Mouse (Mus musculus) hindbrain, postnatal 0 days (tissue): Measurements from ENCODE around the gene Hnrnpd. TPM values are rescaled to one million over a fixed set of nuclear protein-coding genes. Genes with fewer than 3 reads are reported as not detected.

Source experiments
- ATAC-seq: fragments of 200-750 bp; cut with Nextera tagmentation; 2 replicates; pipeline ENCODE4 v1.8.0; 2017; ENCODE audit warnings: mild to moderate bottlenecking, moderate TSS enrichment, moderate library complexity
- DNase-seq: peaks from one replicate; pipeline ENCODE4 v3.0.0-alpha.2; 2015; ENCODE audit warnings: low spot score
- H3K27ac ChIP-seq: fragments of 300-500 bp; sonication (generic); 2 replicates; pipeline ENCODE4 v1.5.1; 2014; ENCODE audit warnings: mild to moderate bottlenecking
- H3K27me3 ChIP-seq: fragments of 300-500 bp; sonication (generic); 2 replicates; pipeline ENCODE4 v1.6.1; 2014; ENCODE audit warnings: low read length, mixed read lengths; ENCODE audit not compliant: insufficient read depth
- H3K36me3 ChIP-seq: fragments of 300-500 bp; sonication (generic); 2 replicates; pipeline ENCODE4 v1.6.1; 2014; ENCODE audit warnings: low read length, mixed read lengths; ENCODE audit not compliant: insufficient read depth
- H3K4me1 ChIP-seq: fragments of 300-500 bp; sonication (generic); 2 replicates; pipeline ENCODE4 v1.6.1; 2014; ENCODE audit warnings: antibody characterized with exemption, low read length, mixed read lengths; ENCODE audit not compliant: insufficient read depth
- H3K4me2 ChIP-seq: fragments of 300-500 bp; sonication (generic); 2 replicates; pipeline ENCODE4 v1.6.1; 2014; ENCODE audit warnings: low read depth, mild to moderate bottlenecking, low read length, moderate library complexity, mixed read lengths
- H3K4me3 ChIP-seq: fragments of 300-500 bp; sonication (generic); 2 replicates; pipeline ENCODE4 v1.5.1; 2014; ENCODE audit warnings: low read length
- H3K9ac ChIP-seq: fragments of 300-500 bp; sonication (generic); replicated peaks from 2 replicates; pipeline ENCODE4 v1.6.1; 2014; ENCODE audit warnings: mild to moderate bottlenecking, low read length, moderate library complexity, mixed read lengths
- H3K9me3 ChIP-seq: fragments of 300-500 bp; sonication (generic); 2 replicates; pipeline ENCODE4 v1.6.1; 2016; ENCODE audit warnings: low read length, mixed read lengths
- CTCF ChIP-seq: IDR thresholded peaks from 2 replicates; pipeline ENCODE4 v1.5.1; 2016; ENCODE audit warnings: antibody characterized with exemption, control low read depth, low read depth
- WGBS: fragments of 180-500 bp; shearing (Covaris S2); extraction: QIAGEN DNeasy Blood & Tissue Kit; methylation state at CpG from one replicate; pipeline ENCODE4 v1.1.7; 2014; 5-methylcytosine and 5-hydroxymethylcytosine counted together
- polyA plus RNA-seq: library from polyadenylated mRNA; unstranded; fragments of >200 nt; fragmentation: Nextera tagmentation; extraction: Ambion mirVana; gene quantifications from 2 replicates; pipeline ENCODE4 v1.2.1, GENCODE M21; 2015
- total RNA-seq: library from RNA; depleted of rRNA; stranded (reverse); fragments of >200 nt; gene quantifications from 2 replicates; pipeline ENCODE4 v1.2.3, GENCODE M21; 2014

Hnrnpd gene
- total and polyA plus RNA-seq, 2 experiments from 2014 or later, result 28.6 to 103 TPM

GRCm38 (mm10) chr5:100006324-100007039 is 27.7 kb upstream of the Hnrnpd start:
- no peak for TF ChIP-seq CTCF
- no peaks in the 10 kb centered on the region for H3K4me1 ChIP-seq
- no peak overlapping the region for H3K9ac ChIP-seq
- WGBS, result 87% methylated on average over 4 of the region's 4 CpGs
- no peak overlapping the region for H3K4me2 ChIP-seq
- H3K27me3 ChIP-seq, result no peaks in the 10 kb centered on the region
- no peak overlapping the region for H3K4me3 ChIP-seq
- no peaks in the 10 kb centered on the region for H3K9me3 ChIP-seq
- no peaks in the 10 kb centered on the region for H3K36me3 ChIP-seq
- H3K27ac ChIP-seq, result no peak overlapping the region
- ATAC-seq (no peak), DNase-seq (no peak)

GRCm38 (mm10) chr5:100005896-100006295 is 27.2 kb upstream of the Hnrnpd start:
- no peaks in the 10 kb centered on the region for H3K36me3 ChIP-seq
- no peak overlapping the region for H3K9ac ChIP-seq
- DNase-seq (no peak), ATAC-seq (no peak)
- no peaks in the 10 kb centered on the region for H3K27me3 ChIP-seq
- WGBS, result 71% methylated on average over 6 of the region's 6 CpGs
- no peak overlapping the region for H3K4me3 ChIP-seq
- TF ChIP-seq CTCF, result no peak
- no peak overlapping the region for H3K27ac ChIP-seq
- H3K9me3 ChIP-seq, result no peaks in the 10 kb centered on the region
- no peaks in the 10 kb centered on the region for H3K4me1 ChIP-seq
- H3K4me2 ChIP-seq, result no peak overlapping the region

GRCm38 (mm10) chr5:100005431-100005830 is 26.7 kb upstream of the Hnrnpd start:
- H3K4me2 ChIP-seq, result no peak overlapping the region
- DNase-seq, result no peak
- no peak overlapping the region for H3K9ac ChIP-seq
- TF ChIP-seq CTCF, result no peak
- 69% methylated on average over 3 of the region's 3 CpGs for WGBS
- no peaks in the 10 kb centered on the region for H3K4me1 ChIP-seq
- H3K9me3 ChIP-seq, result no peaks in the 10 kb centered on the region
- ATAC-seq, result no peak
- H3K27me3 ChIP-seq, result no peaks in the 10 kb centered on the region
- H3K36me3 ChIP-seq, result no peaks in the 10 kb centered on the region
- no peak overlapping the region for H3K27ac ChIP-seq
- no peak overlapping the region for H3K4me3 ChIP-seq

- Histone ChIP-seq H3K9ac (no peak overlapping the region), H3K27ac (no peak overlapping the region), H3K4me2 (no peak overlapping the region), H3K4me1 (no peaks in the 10 kb centered on the region), H3K9me3 (no peaks in the 10 kb centered on the region), H3K27me3 (no peaks in the 10 kb centered on the region), H3K36me3 (no peaks in the 10 kb centered on the region), H3K4me3 (no peak overlapping the region)
- no peak for ATAC-seq
- no peak for DNase-seq
- WGBS, result 88% methylated on average over 4 of the region's 4 CpGs
- no peak for TF ChIP-seq CTCF
Observed at GRCm38 (mm10) chr5:100003895-100004294, 25.2 kb upstream of the Hnrnpd start.

- peaks cover 3% of the 10 kb centered on the region; the same call in 1 of the 2 replicates for H3K9me3 ChIP-seq
- ATAC-seq, result no peak
Observed at GRCm38 (mm10) chr5:100000500-100000899, 21.8 kb upstream of the Hnrnpd start.

GRCm38 (mm10) chr5:100000048-100000447 is 21.3 kb upstream of the Hnrnpd start:
- no peak for TF ChIP-seq CTCF

More at GRCm38 (mm10) chr5:100000500-100000899, 21.8 kb upstream of the Hnrnpd start:
- no peaks in the 10 kb centered on the region for H3K27me3 ChIP-seq
- H3K4me3 ChIP-seq, result no peak overlapping the region
- DNase-seq, result no peak
- 53% methylated on average over 8 of the region's 8 CpGs for WGBS
- no peak overlapping the region for H3K4me2 ChIP-seq
- no peaks in the 10 kb centered on the region for H3K4me1 ChIP-seq
- H3K9ac ChIP-seq, result no peak overlapping the region
- TF ChIP-seq CTCF, result no peak
- no peaks in the 10 kb centered on the region for H3K36me3 ChIP-seq
- no peak overlapping the region for H3K27ac ChIP-seq

GRCm38 (mm10) chr5:99994680-99995079 is 15.9 kb upstream of the Hnrnpd start:
- Histone ChIP-seq H3K27me3 (no peaks in the 10 kb centered on the region), H3K36me3 (no peaks in the 10 kb centered on the region), H3K9ac (no peak overlapping the region), H3K4me2 (no peak overlapping the region), H3K4me1 (no peaks in the 10 kb centered on the region), H3K4me3 (no peak overlapping the region), H3K27ac (no peak overlapping the region), H3K9me3 (peaks cover 3% of the 10 kb centered on the region; the same call in 1 of the 2 replicates)
- WGBS, result 91% methylated on average over 3 of the region's 3 CpGs
- TF ChIP-seq CTCF, result no peak
- DNase-seq (no peak), ATAC-seq (no peak)

More at GRCm38 (mm10) chr5:100000048-100000447, 21.3 kb upstream of the Hnrnpd start:
- 78% methylated on average over 7 of the region's 7 CpGs for WGBS
- no peaks in the 10 kb centered on the region for H3K36me3 ChIP-seq
- peaks cover 3% of the 10 kb centered on the region; the same call in 1 of the 2 replicates for H3K9me3 ChIP-seq
- no peak overlapping the region for H3K27ac ChIP-seq
- no peak overlapping the region for H3K9ac ChIP-seq
- H3K4me3 ChIP-seq, result no peak overlapping the region
- H3K4me1 ChIP-seq, result no peaks in the 10 kb centered on the region
- no peak overlapping the region for H3K4me2 ChIP-seq
- ATAC-seq, result no peak
- no peak for DNase-seq
- no peaks in the 10 kb centered on the region for H3K27me3 ChIP-seq
